In the genomic region with DNA sequence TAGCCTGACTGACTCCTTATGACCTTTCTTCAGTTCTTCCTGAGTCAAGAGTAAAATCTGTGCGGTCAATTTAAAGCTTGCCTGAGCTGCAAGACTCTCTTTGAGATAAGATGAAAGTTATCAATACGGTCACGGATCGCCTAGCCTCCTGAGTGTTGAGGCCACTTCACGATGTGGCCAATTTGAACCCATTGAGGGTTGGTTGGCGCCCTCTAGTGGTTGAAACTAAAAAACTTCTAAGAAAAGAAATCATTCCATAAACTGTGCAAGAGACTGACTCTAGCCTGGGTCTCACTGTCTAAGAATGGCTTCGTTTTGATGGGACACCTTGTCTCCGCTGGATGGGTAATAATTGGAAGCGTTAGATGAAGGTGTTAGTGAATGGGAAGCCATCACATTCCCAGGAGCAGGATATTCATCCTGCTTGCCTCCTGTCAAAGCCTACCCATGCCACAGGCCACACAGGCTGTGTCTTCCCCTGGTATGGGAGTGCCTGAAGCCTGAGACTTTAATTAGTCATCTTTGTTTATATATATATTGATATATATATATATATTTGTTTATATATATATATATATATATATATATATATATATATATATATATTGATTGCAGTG, we compare ENCODE assay signal across 7 mouse cellular contexts. TPM values are rescaled to one million over a fixed set of nuclear protein-coding genes. Genes with fewer than 3 reads are reported as not detected.
A peak's percentile ranks its signal among the peaks of the same experiment; 100 is the strongest.
DNase-seq lines count a peak whose midpoint lies in the region; ATAC-seq and TF ChIP-seq lines count a peak whose summit lies in the region.

No protein-coding gene starts in this region.

- H3K27me3 ChIP-seq in midbrain, embryonic 10.5 days (ENCODE audit: low read depth, poor library complexity, severe bottlenecking): peaks cover 82% of the 10 kb centered on the region
- H3K27me3 ChIP-seq in midbrain, embryonic 16.5 days (ENCODE audit: control insufficient read depth, insufficient read depth, low read depth, low read length): peaks cover 3% of the 10 kb centered on the region; the same call in 1 of the 2 replicates
- H3K27me3 ChIP-seq in heart, postnatal 0 days (ENCODE audit: control insufficient read depth, insufficient read depth, low read length): 0 out of 2 replicates have a peak, but pooled peaks cover 3% of the 10 kb centered on the region
- H3K27me3 ChIP-seq in lung, embryonic 16.5 days (ENCODE audit: control insufficient read depth, insufficient read depth, low read depth, low read length): no peaks in the 10 kb centered on the region
- no peaks in the 10 kb centered on the region for H3K27me3 ChIP-seq in stomach, postnatal 0 days (ENCODE audit: control insufficient read depth, insufficient read depth, low read length)

- H3K27ac ChIP-seq in midbrain, embryonic 10.5 days (replicated peaks): no peak overlapping the region
- H3K27ac ChIP-seq in midbrain, embryonic 16.5 days (ENCODE audit: low read length): no peak overlapping the region
- H3K27ac ChIP-seq in heart, postnatal 0 days (ENCODE audit: low read depth): no peak overlapping the region
- no peak overlapping the region for H3K27ac ChIP-seq in lung, embryonic 16.5 days (ENCODE audit: low read length)
- no peak overlapping the region for H3K27ac ChIP-seq in stomach, postnatal 0 days (replicated peaks)

- no peak overlapping the region for H3K9ac ChIP-seq in midbrain, embryonic 16.5 days (ENCODE audit: low read depth, low read length)
- no peak overlapping the region for H3K9ac ChIP-seq in heart, postnatal 0 days (replicated peaks; ENCODE audit: low read depth, low read length)
- H3K9ac ChIP-seq in lung, embryonic 16.5 days (ENCODE audit: low read length): no peak overlapping the region
- H3K9ac ChIP-seq in stomach, postnatal 0 days (ENCODE audit: low read length): no peak overlapping the region

- H3K4me1 ChIP-seq in midbrain, embryonic 10.5 days: no peaks in the 10 kb centered on the region
- 0 out of 2 replicates have a peak, but pooled peaks cover 2% of the 10 kb centered on the region for H3K4me1 ChIP-seq in midbrain, embryonic 16.5 days (ENCODE audit: control insufficient read depth, insufficient read depth, low read length)
- no peaks in the 10 kb centered on the region; the same call in 1 of the 2 replicates for H3K4me1 ChIP-seq in heart, postnatal 0 days (ENCODE audit: control insufficient read depth, insufficient read depth)
- no peaks in the 10 kb centered on the region for H3K4me1 ChIP-seq in lung, embryonic 16.5 days (replicated peaks; ENCODE audit: control insufficient read depth, insufficient read depth, low read length)
- H3K4me1 ChIP-seq in stomach, postnatal 0 days (replicated peaks; ENCODE audit: control insufficient read depth, insufficient read depth): no peaks in the 10 kb centered on the region

- H3K4me2 ChIP-seq in midbrain, embryonic 16.5 days (ENCODE audit: low read length): no peak overlapping the region
- H3K4me2 ChIP-seq in heart, postnatal 0 days (ENCODE audit: low read depth, low read length): no peak overlapping the region
- peak overlapping the region; percentile 38; the same call in 1 of the 2 replicates for H3K4me2 ChIP-seq in lung, embryonic 16.5 days (ENCODE audit: low read depth, low read length)
- H3K4me2 ChIP-seq in stomach, postnatal 0 days (replicated peaks; ENCODE audit: low read depth): no peak overlapping the region

- no peak overlapping the region for H3K4me3 ChIP-seq in midbrain, embryonic 10.5 days
- H3K4me3 ChIP-seq in midbrain, embryonic 16.5 days (ENCODE audit: low read depth, low read length): no peak overlapping the region
- no peak overlapping the region for H3K4me3 ChIP-seq in heart, postnatal 0 days (ENCODE audit: low read depth, low read length)
- H3K4me3 ChIP-seq in lung, embryonic 16.5 days (ENCODE audit: low read length): no peak overlapping the region
- H3K4me3 ChIP-seq in stomach, postnatal 0 days (ENCODE audit: low read depth, low read length): no peak overlapping the region

- ATAC-seq in midbrain, embryonic 16.5 days: no peak
- ATAC-seq in heart, postnatal 0 days (ENCODE audit: insufficient read depth, low read depth): peak; percentile 44; the same call in 1 of the 2 replicates
- ATAC-seq in lung, embryonic 16.5 days (ENCODE audit: low read depth): peak; percentile 17; the same call in 1 of the 2 replicates
- ATAC-seq in stomach, postnatal 0 days (ENCODE audit: low FRiP score, low TSS enrichment): no peak

- 11% methylated on average over 9 of the region's 9 CpGs for WGBS in midbrain, embryonic 10.5 days
- WGBS in midbrain, embryonic 16.5 days: 4% methylated on average over 9 of the region's 9 CpGs
- WGBS in heart, postnatal 0 days: 1% methylated on average over 9 of the region's 9 CpGs
- 4% methylated on average over 9 of the region's 9 CpGs for whole genome bisulfite sequencing in lung, embryonic 16.5 days
- 4% methylated on average over 9 of the region's 9 CpGs for WGBS in stomach, postnatal 0 days

- TF ChIP-seq EP300 in heart, postnatal 0 days (IDR thresholded peaks at IDR 0.05; ENCODE audit: low read depth): no peak
- no peak for TF ChIP-seq EP300 in stomach, postnatal 0 days (optimal IDR thresholded peaks at IDR 0.05)

- peak; percentile 53 for DNase-seq in midbrain, embryonic 10.5 days (ENCODE audit: low spot score)
- peak; percentile 67 for DNase-seq in adipocyte (ENCODE audit: low spot score)
- DNase-seq in embryo, embryonic 10 days (ENCODE audit: low spot score): peak; percentile 83
- peak; percentile 21 for DNase-seq in heart, postnatal 0 days (ENCODE audit: low spot score)
- no peak for DNase-seq in stomach, postnatal 0 days (ENCODE audit: low spot score)

- H3K36me3 ChIP-seq in midbrain, embryonic 10.5 days: no peaks in the 10 kb centered on the region
- no peaks in the 10 kb centered on the region for H3K36me3 ChIP-seq in midbrain, embryonic 16.5 days (ENCODE audit: control insufficient read depth, insufficient read depth, low read length)
- H3K36me3 ChIP-seq in heart, postnatal 0 days (replicated peaks; ENCODE audit: control insufficient read depth, insufficient read depth, low read length): no peaks in the 10 kb centered on the region
- H3K36me3 ChIP-seq in lung, embryonic 16.5 days (ENCODE audit: control insufficient read depth, insufficient read depth, low read length): no peaks in the 10 kb centered on the region
- H3K36me3 ChIP-seq in stomach, postnatal 0 days (ENCODE audit: control insufficient read depth, insufficient read depth, low read length): no peaks in the 10 kb centered on the region

- TF ChIP-seq CTCF in heart, postnatal 0 days (IDR thresholded peaks at IDR 0.05; ENCODE audit: low read depth): peak; percentile 74
- peak; percentile 88 for TF ChIP-seq CTCF in stomach, postnatal 0 days (IDR thresholded peaks at IDR 0.05; ENCODE audit: low read depth)

- no peaks in the 10 kb centered on the region for H3K9me3 ChIP-seq in midbrain, embryonic 10.5 days (replicated peaks)
- H3K9me3 ChIP-seq in midbrain, embryonic 16.5 days (replicated peaks; ENCODE audit: control insufficient read depth, low read length, poor library complexity, severe bottlenecking): no peaks in the 10 kb centered on the region
- no peaks in the 10 kb centered on the region for H3K9me3 ChIP-seq in heart, postnatal 0 days (replicated peaks; ENCODE audit: control insufficient read depth, low read length)
- H3K9me3 ChIP-seq in lung, embryonic 16.5 days (ENCODE audit: control insufficient read depth, low read length): no peaks in the 10 kb centered on the region
- H3K9me3 ChIP-seq in stomach, postnatal 0 days (ENCODE audit: control insufficient read depth, low read length): no peaks in the 10 kb centered on the region

RNA-seq across cellular contexts. Expression of gene Helt, which starts 11.4 kb away (rescaled TPM):
- 32.2 and 64.1 TPM in 2 replicates for polyA plus RNA-seq in midbrain, embryonic 10.5 days (2016; fragmentation: Nextera tagmentation; extraction: Ambion mirVana)
- polyA plus RNA-seq in midbrain, embryonic 16.5 days (2015; fragmentation: Nextera tagmentation; extraction: Ambion mirVana): 2.8 and 3.2 TPM in 2 replicates
- not detected in 2 replicates for total RNA-seq in heart, postnatal 0 days (2014; rRNA removed; ENCODE audit: low replicate concordance)
- not detected in 2 replicates for polyA plus RNA-seq in heart, postnatal 0 days (2015; fragmentation: Nextera tagmentation; extraction: Ambion mirVana)
- not detected in 2 replicates for polyA plus RNA-seq in lung, embryonic 16.5 days (2015; fragmentation: Nextera tagmentation; extraction: Ambion mirVana)
- polyA plus RNA-seq in stomach, postnatal 0 days (2015; fragmentation: Nextera tagmentation; extraction: Ambion mirVana): not detected in 2 replicates

Comparison
In these comparisons a context has a peak if more than half of its experiments do, and no peak if none do; other contexts are left out.
1. ATAC-seq: peak in heart, postnatal 0 days (single experiment) and lung, embryonic 16.5 days (single experiment); none in midbrain, embryonic 16.5 days (single experiment) and stomach, postnatal 0 days (single experiment).